ENCODE assay signal across 11 mouse cellular contexts in the genomic region with DNA sequence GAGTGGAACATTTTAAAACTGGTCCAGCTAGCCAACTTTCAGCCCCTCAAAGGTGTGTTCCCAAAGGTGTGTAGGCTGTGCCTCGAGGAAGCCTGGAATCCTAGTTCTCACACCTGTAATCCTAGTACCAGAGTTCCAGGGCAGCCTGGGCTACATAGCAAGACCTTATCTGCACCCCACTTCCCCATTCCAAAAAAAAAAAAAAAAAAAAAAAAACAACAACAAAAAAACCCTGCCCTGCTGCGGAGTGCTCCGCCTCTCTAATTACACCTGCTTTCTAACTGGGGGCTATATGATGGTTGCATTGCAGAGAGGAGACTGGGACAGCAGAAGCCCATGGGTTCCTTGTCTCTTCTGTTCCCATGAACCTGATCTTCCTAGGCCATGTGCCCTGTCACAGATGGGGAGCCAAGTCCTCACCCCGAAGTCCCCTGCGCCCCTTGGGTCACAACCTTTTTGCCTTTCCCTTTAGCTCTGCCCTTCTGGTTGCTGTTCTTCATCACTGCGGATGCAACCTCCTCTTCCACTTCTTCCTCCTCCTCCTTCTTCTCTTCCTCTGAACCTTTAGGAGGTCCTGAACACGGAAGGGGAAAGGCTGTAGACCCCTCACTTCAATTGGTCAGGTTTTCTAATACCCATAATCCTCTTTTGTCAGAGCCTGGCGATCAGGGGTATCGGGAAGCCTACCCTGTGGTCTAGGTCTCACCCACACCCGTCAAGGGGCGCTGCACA. TPM values are rescaled to one million over a fixed set of nuclear protein-coding genes. Genes with fewer than 3 reads are reported as not detected.
DNase-seq lines count a peak whose midpoint lies in the region; ATAC-seq and TF ChIP-seq lines count a peak whose summit lies in the region.
"Had no signal": no experiment of that assay in that cellular context is flagged by ENCODE, and none has a peak within 500 bp of the region (broad histone marks: within the 10 kb centered on the region; RNA-seq: fewer than 3 reads in every experiment).

No protein-coding gene starts in this region.

- WGBS in heart, embryonic 13.5 days, result 37% methylated on average over 11 of the region's 11 CpGs
- WGBS in hindbrain, embryonic 15.5 days, result 33% methylated on average over 11 of the region's 11 CpGs
- 33% methylated on average over 11 of the region's 11 CpGs for WGBS in midbrain, embryonic 14.5 days

- TF ChIP-seq EP300 in MEL (IDR thresholded peaks at IDR 0.05; ENCODE audit: low read depth in 1 of 2, low read length in 2 of 2), result 0 out of 4 replicates have a peak, but pooled peaks of 1 of the 2 experiments have one; percentile 18

- no peak for TF ChIP-seq CTCF in MEL (IDR thresholded peaks at IDR 0.05 in 2 of 3, conservative IDR thresholded peaks at IDR 0.05 in 1 of 3; ENCODE audit: control insufficient read depth in 1 of 3, insufficient read depth in 1 of 3, low read depth in 2 of 3, low read length in 3 of 3, poor library complexity in 1 of 3, severe bottlenecking in 1 of 3)

- no peaks in the 10 kb centered on the region for H3K36me3 ChIP-seq in heart, embryonic 13.5 days
- peaks cover 0 to 4% of the 10 kb centered on the region in 2 experiments; a peak in 2 of 4 replicates for H3K36me3 ChIP-seq in MEL (ENCODE audit: control insufficient read depth in 1 of 2, insufficient read depth in 2 of 2, low read length in 2 of 2)
- H3K36me3 ChIP-seq in hindbrain, embryonic 15.5 days, result no peaks in the 10 kb centered on the region
- no peaks in the 10 kb centered on the region for H3K36me3 ChIP-seq in midbrain, embryonic 14.5 days (ENCODE audit: control insufficient read depth, insufficient read depth, low read length)

- no peak for DNase-seq in heart, adult 18-20 months
- DNase-seq in MEL (ENCODE audit: low read depth, low spot score), result no peak
- no peak for DNase-seq in midbrain, embryonic 14.5 days
- DNase-seq in layer of hippocampus, adult 9-10 months (ENCODE audit: low spot score), result no peak
- no peak for DNase-seq in yolk sac, embryonic 10.5 days (ENCODE audit: low spot score)
- DNase-seq in gastrocnemius, adult 18-20 months (ENCODE audit: low spot score), result no peak
- DNase-seq: adrenal gland, postnatal 10 days; thymus, postnatal 25 days had no signal

- peak overlapping the region; percentile 48 for H3K4me3 ChIP-seq in heart, embryonic 13.5 days
- H3K4me3 ChIP-seq in MEL (ENCODE audit: control insufficient read depth in 1 of 2, insufficient read depth in 1 of 2, low read depth in 2 of 2, low read length in 2 of 2), result peak overlapping the region; percentile 55 to 61
- H3K4me3 ChIP-seq in hindbrain, embryonic 15.5 days, result peak overlapping the region; percentile 30
- peak overlapping the region; percentile 26 for H3K4me3 ChIP-seq in midbrain, embryonic 14.5 days (replicated peaks; ENCODE audit: low read depth, low read length)

- peaks cover 88% of the 10 kb centered on the region for H3K27me3 ChIP-seq in heart, embryonic 13.5 days (replicated peaks)
- no peaks in the 10 kb centered on the region for H3K27me3 ChIP-seq in MEL (ENCODE audit: control insufficient read depth in 1 of 2, insufficient read depth in 2 of 2, low read length in 2 of 2)
- H3K27me3 ChIP-seq in hindbrain, embryonic 15.5 days, result peaks cover 72% of the 10 kb centered on the region
- H3K27me3 ChIP-seq in midbrain, embryonic 14.5 days (ENCODE audit: control insufficient read depth, insufficient read depth, low read length), result peaks cover 45% of the 10 kb centered on the region

- no peak for TF ChIP-seq RAD21 in MEL (IDR thresholded peaks at IDR 0.05; ENCODE audit: low read depth, low read length)

- no peak overlapping the region for H3K27ac ChIP-seq in heart, embryonic 13.5 days (replicated peaks)
- no peak overlapping the region for H3K27ac ChIP-seq in MEL (ENCODE audit: control insufficient read depth, low read depth, low read length)
- no peak overlapping the region for H3K27ac ChIP-seq in hindbrain, embryonic 15.5 days (replicated peaks)
- H3K27ac ChIP-seq in midbrain, embryonic 14.5 days (replicated peaks; ENCODE audit: low read depth, low read length), result no peak overlapping the region

- H3K9ac ChIP-seq in heart, embryonic 13.5 days, result peak overlapping the region; percentile 77
- peak overlapping the region; percentile 72 for H3K9ac ChIP-seq in MEL (ENCODE audit: control insufficient read depth, low read depth, low read length, poor library complexity, severe bottlenecking)
- 0 out of 2 replicates have a peak overlapping the region, but pooled peaks have one; percentile 25 for H3K9ac ChIP-seq in hindbrain, embryonic 15.5 days
- H3K9ac ChIP-seq in midbrain, embryonic 14.5 days (replicated peaks; ENCODE audit: low read length), result peak overlapping the region; percentile 23; the same call in 1 of the 2 replicates

- H3K9me3 ChIP-seq in heart, embryonic 13.5 days, result 0 out of 2 replicates have a peak, but pooled peaks cover 3% of the 10 kb centered on the region
- H3K9me3 ChIP-seq in MEL (replicated peaks; ENCODE audit: insufficient read depth, low read length), result no peaks in the 10 kb centered on the region
- H3K9me3 ChIP-seq in hindbrain, embryonic 15.5 days, result no peaks in the 10 kb centered on the region
- no peaks in the 10 kb centered on the region for H3K9me3 ChIP-seq in midbrain, embryonic 14.5 days (ENCODE audit: control insufficient read depth, low read length)

- peak overlapping the region; percentile 73 for H3K4me2 ChIP-seq in heart, embryonic 13.5 days
- H3K4me2 ChIP-seq in hindbrain, embryonic 15.5 days, result peak overlapping the region; percentile 59
- peak overlapping the region; percentile 50 for H3K4me2 ChIP-seq in midbrain, embryonic 14.5 days (ENCODE audit: low read length)

- no peaks in the 10 kb centered on the region for H3K79me2 ChIP-seq in MEL (ENCODE audit: control insufficient read depth, insufficient read depth, low read length, poor library complexity)

- ATAC-seq in heart, embryonic 13.5 days (ENCODE audit: extremely low read depth, insufficient number of reproducible peaks, low FRiP score, low TSS enrichment), result no peak
- ATAC-seq in hindbrain, embryonic 15.5 days (ENCODE audit: low FRiP score, low read depth), result no peak
- no peak for ATAC-seq in midbrain, embryonic 14.5 days (ENCODE audit: low FRiP score, low TSS enrichment)

- peak in 1 of 2 experiments; percentile 44; a peak in 1 of 4 replicates for TF ChIP-seq POLR2A in MEL (IDR thresholded peaks at IDR 0.05; ENCODE audit: control insufficient read depth in 1 of 2, insufficient read depth in 1 of 2, low read depth in 1 of 2, low read length in 2 of 2, poor library complexity in 1 of 2)

- H3K4me1 ChIP-seq in heart, embryonic 13.5 days, result peaks cover 34% of the 10 kb centered on the region
- H3K4me1 ChIP-seq in MEL (ENCODE audit: control insufficient read depth in 1 of 2, insufficient read depth in 2 of 2, low read length in 2 of 2), result peaks cover 0 to 11% of the 10 kb centered on the region in 2 experiments; a peak in 2 of 4 replicates
- H3K4me1 ChIP-seq in hindbrain, embryonic 15.5 days (replicated peaks), result peaks cover 24% of the 10 kb centered on the region
- H3K4me1 ChIP-seq in midbrain, embryonic 14.5 days (ENCODE audit: control insufficient read depth, insufficient read depth, low read length), result 0 out of 2 replicates have a peak, but pooled peaks cover 15% of the 10 kb centered on the region

TF ChIP-seq in MEL, 35 proteins besides CTCF, POLR2A, EP300 and RAD21 (continues in another document):
- TF ChIP-seq SMC3 (IDR thresholded peaks at IDR 0.05; ENCODE audit: low read depth, low read length) (no peak), MYB (IDR thresholded peaks at IDR 0.05; ENCODE audit: low read depth, low read length) (no peak), SIN3A (IDR thresholded peaks at IDR 0.05; ENCODE audit: low read length) (peak; percentile 30; the same call in 1 of the 2 replicates)

RNA-seq across cellular contexts. Expression of gene Tulp1, which starts 2.9 kb away (rescaled TPM):
- 4.1 TPM in 2 replicates for polyA plus RNA-seq in heart, embryonic 13.5 days (2015; fragmentation: Nextera tagmentation; extraction: Ambion mirVana)
- not detected for total RNA-seq in heart, adult 18-20 months (2021)
- total RNA-seq in MEL (2012; rRNA removed), result 0.23 and 0.49 TPM in 2 replicates
- polyA plus RNA-seq in MEL (2012; ENCODE audit: insufficient read depth in 1 of 2, insufficient read length in 2 of 2, low read depth in 1 of 2, low replicate concordance in 2 of 2, missing spikeins in 1 of 2), result 1 to 10 TPM in 1 of 2 experiments, not detected in 1; 2.4 TPM
- polyA plus RNA-seq in hindbrain, embryonic 15.5 days (2015; fragmentation: Nextera tagmentation; extraction: Ambion mirVana), result 1.5 and 1.7 TPM in 2 replicates
- polyA plus RNA-seq in midbrain, embryonic 14.5 days (2014; fragmentation: Nextera tagmentation; extraction: Ambion mirVana), result 1.4 and 1.5 TPM in 2 replicates
- not detected for total RNA-seq in gastrocnemius, adult 18-20 months (2021)
- total RNA-seq: common myeloid progenitor, adult 5-6 weeks had no signal

RNA-seq across cellular contexts. Expression of gene Tead3, which starts 11.5 kb away (rescaled TPM):
- 5.9 and 7.3 TPM in 2 replicates for polyA plus RNA-seq in heart, embryonic 13.5 days (2015; fragmentation: Nextera tagmentation; extraction: Ambion mirVana)
- 10 to 100 TPM; 12.0 to 13.3 TPM for total RNA-seq in heart, adult 18-20 months (2021)
- total RNA-seq in MEL (2012; rRNA removed), result 0.46 and 0.73 TPM in 2 replicates
- polyA plus RNA-seq in MEL (2012; ENCODE audit: insufficient read depth in 1 of 2, insufficient read length in 2 of 2, low read depth in 1 of 2, low replicate concordance in 2 of 2, missing spikeins in 1 of 2), result 1 to 10 TPM in 1 of 2 experiments, not detected in 1; 4.1 TPM
- 1.8 and 2.7 TPM in 2 replicates for polyA plus RNA-seq in hindbrain, embryonic 15.5 days (2015; fragmentation: Nextera tagmentation; extraction: Ambion mirVana)
- polyA plus RNA-seq in midbrain, embryonic 14.5 days (2014; fragmentation: Nextera tagmentation; extraction: Ambion mirVana), result 0.78 and 1.7 TPM in 2 replicates
- total RNA-seq in gastrocnemius, adult 18-20 months (2021), result 1 to 10 TPM; 5.3 to 6.9 TPM
- total RNA-seq: common myeloid progenitor, adult 5-6 weeks had no signal

RNA-seq across cellular contexts. Expression of gene Rpl10a, which starts 33.8 kb away (rescaled TPM):
- polyA plus RNA-seq in heart, embryonic 13.5 days (2015; fragmentation: Nextera tagmentation; extraction: Ambion mirVana), result 389 and 419 TPM in 2 replicates
- 100 to 1,000 TPM; 422 to 438 TPM for total RNA-seq in heart, adult 18-20 months (2021)
- total RNA-seq in MEL (2012; rRNA removed), result 2,803 and 2,872 TPM in 2 replicates
- 1,000 to 10,000 TPM in 1 of 2 experiments, not detected in 1; 2,044 TPM for polyA plus RNA-seq in MEL (2012; ENCODE audit: insufficient read depth in 1 of 2, insufficient read length in 2 of 2, low read depth in 1 of 2, low replicate concordance in 2 of 2, missing spikeins in 1 of 2)
- 318 and 325 TPM in 2 replicates for polyA plus RNA-seq in hindbrain, embryonic 15.5 days (2015; fragmentation: Nextera tagmentation; extraction: Ambion mirVana)
- polyA plus RNA-seq in midbrain, embryonic 14.5 days (2014; fragmentation: Nextera tagmentation; extraction: Ambion mirVana), result 401 and 423 TPM in 2 replicates
- 100 to 1,000 TPM; 418 to 419 TPM for total RNA-seq in gastrocnemius, adult 18-20 months (2021)

RNA-seq across cellular contexts. Expression of gene Fance, which starts 48.8 kb away (rescaled TPM):
- 19.3 and 22.2 TPM in 2 replicates for polyA plus RNA-seq in heart, embryonic 13.5 days (2015; fragmentation: Nextera tagmentation; extraction: Ambion mirVana)
- 10 to 100 TPM; 10.5 to 12.7 TPM for total RNA-seq in heart, adult 18-20 months (2021)
- 46.0 and 51.2 TPM in 2 replicates for total RNA-seq in MEL (2012; rRNA removed)
- 100 to 1,000 TPM; 105 to 382 TPM for polyA plus RNA-seq in MEL (2012; ENCODE audit: insufficient read depth in 1 of 2, insufficient read length in 2 of 2, low read depth in 1 of 2, low replicate concordance in 2 of 2, missing spikeins in 1 of 2)
- polyA plus RNA-seq in hindbrain, embryonic 15.5 days (2015; fragmentation: Nextera tagmentation; extraction: Ambion mirVana), result 25.5 and 26.2 TPM in 2 replicates
- polyA plus RNA-seq in midbrain, embryonic 14.5 days (2014; fragmentation: Nextera tagmentation; extraction: Ambion mirVana), result 19.5 and 24.3 TPM in 2 replicates
- total RNA-seq in gastrocnemius, adult 18-20 months (2021), result 10 to 100 TPM; 10.3 to 11.2 TPM

Comparison
In these comparisons a context has a peak if more than half of its experiments do, and no peak if none do; other contexts are left out.
1. H3K9ac ChIP-seq: peak in every context shown above with its lines; median percentile 77 in heart, embryonic 13.5 days; 72 in MEL; 25 in hindbrain, embryonic 15.5 days; 23 in midbrain, embryonic 14.5 days.